Mouse (Mus musculus) erythroblast, embryonic 14.5 days (primary cell): ENCODE measurements at regions not wholly inside any gene's neighbourhood (a gene's known extent, or its start where the extent isn't known, plus 50 kb on each side); places are given as distances from the start of the nearest gene placed in this dataset.

Experiments used
- GATA1 ChIP-seq: IDR thresholded peaks from 2 replicates; pipeline ENCODE4 v1.6.1; 2012; ENCODE audit warnings: low read length, inconsistent platforms, mixed read lengths
- TAL1 ChIP-seq: IDR thresholded peaks from 3 replicates; pipeline ENCODE4 v1.6.1; 2012; ENCODE audit warnings: low read length, inconsistent platforms, mixed read lengths

DNA sequence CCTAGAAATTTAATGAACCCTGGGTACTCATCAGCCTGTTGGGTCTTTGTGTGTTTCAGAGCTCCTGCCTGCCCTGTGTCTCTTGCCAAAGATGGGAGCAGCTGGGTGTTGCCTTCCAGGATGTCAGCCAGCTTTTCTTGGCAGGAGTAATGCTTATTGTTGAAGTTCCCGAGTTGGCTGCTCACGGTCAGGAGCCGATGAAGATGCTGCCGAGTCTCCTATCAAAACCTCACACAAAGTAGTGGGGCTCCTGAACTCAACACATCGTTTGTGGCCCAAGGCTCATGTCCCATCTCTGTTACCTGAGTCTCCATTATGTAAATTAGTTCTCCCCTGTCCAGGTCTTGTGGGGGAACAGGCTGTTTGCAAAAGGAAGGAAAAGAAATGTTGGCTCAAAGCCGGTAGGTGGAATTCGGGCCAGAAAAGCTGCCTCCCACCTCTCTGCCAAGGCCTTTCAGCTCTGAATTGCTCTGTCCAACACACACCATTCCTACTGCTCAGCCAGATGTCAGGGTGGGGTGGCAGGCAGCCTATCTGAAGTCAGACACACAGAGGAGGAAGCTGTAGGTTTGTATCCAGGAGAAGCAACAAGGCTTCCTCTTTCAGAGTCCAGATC, 67.6 kb upstream of the Rmdn2 start:
- no peak for TF ChIP-seq GATA1
- no peak for TF ChIP-seq TAL1
